Mouse (Mus musculus): Measurements from ENCODE around the gene Rad52. TPM values are rescaled to one million over a fixed set of nuclear protein-coding genes. Genes with fewer than 3 reads are reported as not detected.

Gene Rad52
- polyA plus RNA-seq (2014; fragmentation: Illumina TruSeq; extraction: RNeasy Lipid Tissue Mini Kit (QIAGEN cat#74804); ENCODE audit: low read depth, low replicate concordance) = 8.7 TPM

DNA sequence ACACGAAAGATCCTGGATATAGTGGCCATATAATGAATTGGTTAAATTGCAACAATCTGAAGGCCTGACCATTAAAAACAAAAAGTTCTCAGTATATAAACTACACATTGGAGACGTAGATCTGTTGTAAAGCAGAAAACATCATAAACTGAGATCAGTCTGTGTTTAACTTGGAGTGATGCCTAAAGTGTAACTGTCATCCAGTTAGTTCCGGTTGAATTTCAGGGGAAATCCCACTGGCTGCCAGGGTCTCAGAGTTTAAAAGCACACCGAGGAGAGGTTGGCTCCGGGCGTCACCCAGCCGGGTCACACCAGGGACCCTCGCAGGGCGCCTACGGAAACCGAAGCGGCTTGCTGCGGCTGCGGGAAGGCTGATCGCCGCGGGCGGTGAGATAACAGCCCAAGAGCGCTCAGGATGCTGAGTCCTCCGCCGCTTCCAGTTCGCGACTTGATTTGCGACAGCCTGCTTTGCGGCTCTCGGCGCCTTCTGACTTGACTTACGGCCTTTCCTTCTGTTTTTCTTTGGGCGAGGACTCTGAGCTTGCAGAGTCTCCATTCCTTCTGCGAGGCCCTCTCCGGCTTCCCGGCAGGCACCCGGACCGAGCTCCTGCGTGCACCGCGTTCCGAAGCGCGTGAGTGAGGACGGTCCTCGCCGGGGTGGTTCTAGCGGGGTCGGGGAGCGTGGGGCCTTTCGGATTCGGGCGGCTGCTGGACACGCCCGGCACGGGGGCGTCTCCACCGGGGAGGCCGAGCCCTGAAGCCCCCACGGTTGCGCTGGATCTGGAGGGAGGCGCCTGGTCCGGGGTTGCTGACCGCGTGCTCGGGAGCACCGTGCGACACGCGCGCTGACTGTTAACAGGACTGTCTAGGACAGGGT lies at the start of gene Rad52:
Gene Rad52 (plus strand): TSS at position 495 of the 877 bp plus-strand sequence.

Other genes starting within 250 kb of the Rad52 start
- gene Erc1, start 54.5 kb upstream of the Rad52 start, polyA plus RNA-seq (2014; fragmentation: Illumina TruSeq; extraction: RNeasy Lipid Tissue Mini Kit (QIAGEN cat#74804); ENCODE audit: low read depth, low replicate concordance) = 16.9 TPM
- gene Wnk1, start 136.0 kb downstream of the Rad52 start, polyA plus RNA-seq (2014; fragmentation: Illumina TruSeq; extraction: RNeasy Lipid Tissue Mini Kit (QIAGEN cat#74804); ENCODE audit: low read depth, low replicate concordance) = 1,444 TPM
- gene Ninj2, start 190.7 kb downstream of the Rad52 start, polyA plus RNA-seq (2014; fragmentation: Illumina TruSeq; extraction: RNeasy Lipid Tissue Mini Kit (QIAGEN cat#74804); ENCODE audit: low read depth, low replicate concordance) = not detected

All from kidney, adult 10 weeks (tissue).